Mouse (Mus musculus) adrenal gland, adult 18-20 months (tissue): Measurements from ENCODE around the gene Ctnnal1. TPM values are rescaled to one million over a fixed set of nuclear protein-coding genes. Genes with fewer than 3 reads are reported as not detected.
"Not testable (repeated sequence)": the region's sequence is repeated elsewhere in the genome, so short reads cannot be mapped to it uniquely, and the experiment has no call there.

Experiments
- DNase-seq, 2 experiments: peaks; one replicate each; pipeline ENCODE4 v3.0.0; 2021 to 2022; ENCODE audit warnings: low spot score in 2 of 2
- long read RNA-seq, 2 experiments: library from polyadenylated mRNA; stranded (forward); transcript quantifications; one replicate each; pipeline ENCODE4 v2.0.0; 2021
- total RNA-seq, 2 experiments: library from RNA; stranded (reverse); gene quantifications; 1 replicate in 1 of 2; 2 replicates in 1 of 2; pipeline ENCODE4 v1.2.3; 2021

Ctnnal1 gene
- 10 to 100 TPM in 1 of 2 experiments, 1 to 10 TPM in 1; 9.8 to 20.7 TPM for total RNA-seq
- long read RNA-seq, experiment 1, transcript Ctnnal1-201 (19 exons, 3,664 nt) = major isoform, 16 of 16 reads
- long read RNA-seq, experiment 1, partial matches to known transcripts = 0 of 16 reads
- long read RNA-seq, experiment 1, other reads (novel, unspliced or antisense) = 0 of 16 reads
- long read RNA-seq, experiment 2, transcript Ctnnal1-201 (19 exons, 3,664 nt) = major isoform, 61 of 77 reads
- long read RNA-seq, experiment 2, partial matches to known transcripts = 8 of 77 reads
- long read RNA-seq, experiment 2, other reads (novel, unspliced or antisense) = 8 of 77 reads

DNA sequence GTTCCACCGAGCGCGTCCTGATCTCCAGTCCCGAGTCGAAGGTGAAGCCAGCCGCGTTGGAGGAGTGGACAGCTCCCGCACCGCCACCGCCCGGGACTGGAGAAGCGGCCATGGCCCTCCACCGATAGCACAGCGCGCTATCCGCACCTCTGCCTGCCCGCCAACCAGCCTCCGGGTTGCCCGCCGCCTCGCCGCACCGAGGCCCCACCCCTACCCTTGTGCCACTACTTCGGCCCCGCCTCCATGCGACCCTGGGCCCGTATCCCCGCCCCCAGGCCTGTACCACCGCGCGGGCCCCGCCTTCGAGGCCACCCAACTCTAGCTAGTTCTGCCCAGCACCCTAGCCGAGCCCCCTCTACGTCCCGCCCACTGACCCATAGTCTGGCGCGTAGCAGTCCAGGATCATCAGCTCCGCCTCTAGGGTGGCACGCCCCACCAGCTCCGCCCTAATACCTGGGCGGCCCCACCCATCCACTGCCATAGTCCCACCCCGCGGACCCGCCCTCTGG is at the start of gene Ctnnal1:
TSS of gene Ctnnal1 (minus strand) at position 186 of the 509 bp plus-strand sequence.
- peak; percentile 82 to 92 for DNase-seq

DNA sequence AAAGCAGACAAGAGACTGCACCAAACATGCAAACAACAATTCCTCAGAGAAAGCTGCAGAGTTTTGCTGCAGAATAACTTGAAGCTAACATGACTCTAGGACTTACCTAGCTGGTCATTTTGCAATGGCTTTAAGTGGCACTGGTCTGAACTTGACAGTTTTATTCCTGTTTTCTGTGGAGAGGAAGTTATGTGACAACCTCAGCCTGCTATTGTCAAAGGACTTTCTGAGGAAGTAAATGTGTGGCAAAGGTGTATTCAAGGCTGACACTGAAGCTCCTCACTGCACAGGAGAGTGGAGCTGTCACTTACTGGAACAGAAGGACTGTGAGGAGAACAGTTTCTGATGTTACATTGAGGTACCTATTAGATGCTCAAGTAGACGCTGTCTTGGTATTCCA is 49.8 kb upstream of the Ctnnal1 start:
- no peak for DNase-seq

DNA sequence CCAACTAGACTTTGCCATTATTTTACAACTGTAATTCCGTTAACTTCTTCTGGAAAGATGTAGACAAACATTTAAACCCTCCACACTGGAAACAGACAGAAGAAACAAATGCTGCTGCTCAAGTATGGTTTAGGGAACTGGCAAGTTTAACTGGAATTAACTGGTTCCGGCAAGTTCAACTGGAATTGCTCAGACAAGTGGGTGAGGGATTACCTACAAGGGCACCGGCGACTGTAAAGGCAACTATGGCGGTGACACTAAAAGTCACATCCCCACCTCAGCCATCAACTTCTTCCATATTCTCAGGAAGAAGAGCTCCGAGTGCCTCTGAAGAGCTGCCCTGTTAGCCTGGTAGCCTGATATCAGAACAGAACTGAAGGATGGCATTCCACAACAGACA is 49.4 kb upstream of the Ctnnal1 start:
- DNase-seq = no peak

DNA sequence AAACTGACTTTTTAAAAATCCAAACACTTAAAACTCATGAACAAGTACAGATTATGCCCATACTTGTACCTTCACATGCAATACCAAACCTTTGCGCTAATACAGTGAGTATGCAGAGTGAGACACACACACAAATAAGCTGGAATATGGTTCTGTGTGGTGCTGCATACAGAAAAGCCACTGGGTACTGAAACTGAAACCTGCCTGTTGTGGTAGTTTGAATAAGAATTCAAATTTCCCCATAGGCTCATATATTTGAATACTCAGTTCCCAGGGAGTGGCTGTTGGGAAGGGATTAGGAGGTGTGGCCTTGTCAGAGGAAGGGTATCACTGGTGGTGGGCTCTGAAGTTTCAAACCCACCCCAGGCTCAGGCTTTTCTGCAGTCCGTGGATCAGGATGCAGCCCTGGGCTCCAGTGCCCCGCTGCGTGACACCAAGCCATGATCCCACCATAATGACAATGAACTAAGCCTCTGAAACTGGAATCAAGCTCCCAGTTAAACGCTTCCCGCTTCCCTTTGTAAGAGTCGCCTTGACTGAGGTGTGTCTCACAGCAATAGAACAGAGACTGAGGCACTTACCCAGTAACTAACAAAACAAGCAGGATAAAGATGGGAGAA is 47.5 kb upstream of the Ctnnal1 start:
- no peak for DNase-seq

DNA sequence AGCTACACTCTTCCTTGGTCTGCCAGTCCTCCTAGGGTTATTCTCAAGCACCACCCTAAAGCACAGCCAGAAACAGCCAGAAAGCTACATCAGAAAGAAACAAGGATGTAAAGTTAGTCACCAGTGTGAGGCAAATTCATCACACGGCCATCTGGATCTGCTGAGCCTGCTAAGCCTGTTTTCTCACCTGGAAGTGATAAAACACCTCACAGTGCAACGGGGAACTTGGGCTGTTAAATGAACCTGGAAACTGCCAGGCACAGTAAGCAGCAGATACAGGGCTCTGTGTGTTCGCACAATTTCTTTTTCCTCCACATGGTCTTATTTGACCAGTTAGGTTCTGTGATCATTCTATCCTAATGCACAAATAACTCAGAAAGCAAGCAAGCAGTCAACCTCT is 44.6 kb upstream of the Ctnnal1 start:
- no peak for DNase-seq

DNA sequence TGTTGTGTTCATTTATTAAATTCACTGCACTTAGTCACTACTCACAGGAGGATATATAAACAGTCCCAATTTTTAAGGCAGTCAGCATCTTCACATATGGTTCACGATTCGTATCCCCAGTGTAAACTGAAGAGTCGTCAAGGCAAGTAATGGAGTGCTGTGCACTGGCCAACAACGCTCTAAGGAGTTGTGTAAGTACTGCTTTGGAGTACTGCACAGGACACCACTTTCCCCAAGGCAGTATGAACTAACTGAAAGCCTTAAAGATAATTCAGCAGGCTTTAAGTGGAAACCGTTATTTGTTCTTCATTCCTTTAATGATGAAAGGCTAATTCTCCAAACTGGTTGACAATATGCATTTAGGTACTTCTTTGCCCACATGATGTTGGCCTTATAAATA is 42.7 kb upstream of the Ctnnal1 start:
- no peak for DNase-seq

DNA sequence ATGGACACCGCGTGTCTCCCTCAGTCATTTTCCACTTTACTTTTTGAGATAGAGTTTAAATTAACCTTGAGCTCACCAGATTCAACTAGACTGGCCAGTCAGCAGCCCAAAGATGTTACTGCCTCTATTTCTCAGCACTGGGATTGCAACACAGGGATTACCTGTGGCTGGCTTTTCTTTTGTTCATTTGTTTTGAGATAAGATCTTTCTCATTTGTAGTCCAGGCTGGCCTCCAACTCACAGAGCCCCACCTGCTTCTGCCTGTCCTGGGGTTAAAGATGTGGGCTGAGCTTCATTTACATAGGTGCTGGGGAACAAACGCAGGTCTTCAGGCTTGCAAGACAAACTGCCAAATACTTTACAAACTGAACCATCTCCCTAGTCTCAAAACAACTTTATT is 41.9 kb upstream of the Ctnnal1 start:
- DNase-seq = no peak

DNA sequence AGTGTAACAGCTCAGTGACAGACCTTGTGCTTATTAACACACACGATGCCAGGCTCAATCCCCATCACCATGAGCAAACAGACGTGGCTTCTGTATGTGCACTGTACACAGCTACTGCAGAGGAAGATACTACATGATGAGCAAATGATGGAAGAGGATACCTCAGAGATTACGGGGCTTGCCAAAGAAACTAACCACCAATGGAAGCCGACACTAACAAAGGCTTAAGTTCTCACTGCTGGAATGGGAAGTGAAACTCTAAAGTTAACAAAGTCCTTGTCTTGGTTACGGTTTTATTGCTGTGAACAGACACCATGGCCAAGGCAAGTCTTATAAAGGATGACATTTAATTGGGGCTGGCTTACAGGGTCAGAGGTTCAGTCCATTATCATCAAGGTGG is 40.5 kb upstream of the Ctnnal1 start:
- no peak for DNase-seq

DNA sequence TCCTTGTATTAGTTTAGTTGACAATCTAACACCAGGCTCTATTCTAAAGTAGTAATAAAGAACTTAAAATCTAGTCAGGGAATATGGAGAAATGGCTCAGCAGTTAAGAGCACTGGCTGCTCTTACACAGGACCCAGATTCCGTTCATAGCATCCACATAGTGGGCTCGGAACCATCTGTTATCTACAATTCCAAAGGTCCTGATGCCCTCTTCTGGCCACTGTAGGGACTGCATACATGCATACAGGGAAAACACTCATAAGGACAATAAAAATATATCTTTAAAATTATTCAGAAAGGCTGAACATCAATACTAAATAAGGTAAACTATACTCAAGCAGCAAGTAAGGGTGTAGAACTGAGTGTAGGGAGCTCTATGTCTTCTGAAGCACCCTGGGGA is 36.7 kb upstream of the Ctnnal1 start:
- DNase-seq = no peak

DNA sequence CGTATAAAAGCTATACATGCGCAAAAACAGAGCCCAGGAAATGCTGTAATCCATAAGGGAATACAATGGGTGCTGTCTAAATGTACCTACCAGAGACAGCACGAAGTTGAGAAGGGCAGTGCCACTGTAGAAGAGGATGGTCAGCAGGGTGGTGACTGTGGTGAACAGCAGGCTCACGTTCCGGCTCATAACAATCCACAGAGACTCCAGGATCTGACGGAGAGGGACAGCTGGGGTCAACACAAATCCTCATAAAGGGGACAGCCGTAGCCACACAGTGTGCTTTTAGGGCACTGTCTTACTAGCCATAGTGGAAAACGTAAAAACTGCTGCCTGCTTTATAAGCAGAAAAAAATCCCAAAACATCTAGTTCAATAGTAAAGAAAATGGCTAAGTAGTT is 34.2 kb upstream of the Ctnnal1 start:
- no peak for DNase-seq

DNA sequence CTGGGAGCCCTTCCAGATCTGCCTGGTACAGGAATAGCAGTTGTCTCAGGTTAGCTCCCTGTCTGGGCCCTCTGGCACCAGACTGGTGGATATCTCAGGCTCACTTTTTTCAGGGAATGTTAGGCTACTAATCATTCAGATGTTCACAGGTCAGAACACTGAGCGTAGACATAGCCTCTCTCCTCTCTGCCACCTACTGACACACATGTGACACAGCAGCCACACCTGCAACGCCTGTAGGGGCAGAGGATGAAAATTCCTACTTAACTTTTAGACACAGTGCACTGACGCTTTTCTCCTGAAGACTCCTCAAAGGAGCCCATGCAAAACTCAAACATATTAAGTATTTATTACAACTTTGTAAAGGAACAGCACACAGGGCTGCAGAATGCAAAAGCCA is 32.5 kb upstream of the Ctnnal1 start:
- no peak for DNase-seq

DNA sequence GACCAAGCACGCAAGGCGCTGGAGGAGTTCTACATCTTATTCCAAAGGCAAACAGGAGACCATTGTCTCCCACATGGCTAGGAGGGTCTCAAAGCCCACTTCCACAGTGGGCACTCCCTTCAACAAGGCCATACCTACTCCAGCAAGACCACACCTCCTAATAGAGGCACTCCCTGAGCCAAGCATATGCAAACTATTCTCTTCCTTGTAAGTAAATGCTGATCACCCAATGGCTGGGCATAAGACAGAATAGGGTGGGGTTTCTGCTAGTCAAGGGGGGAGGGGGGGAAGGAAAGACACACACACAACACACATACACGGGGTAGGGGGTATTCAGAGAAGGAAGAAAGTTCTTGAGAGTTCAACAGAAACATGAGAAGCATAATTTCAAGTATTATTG is 29.2 kb upstream of the Ctnnal1 start:
- no peak for DNase-seq

DNA sequence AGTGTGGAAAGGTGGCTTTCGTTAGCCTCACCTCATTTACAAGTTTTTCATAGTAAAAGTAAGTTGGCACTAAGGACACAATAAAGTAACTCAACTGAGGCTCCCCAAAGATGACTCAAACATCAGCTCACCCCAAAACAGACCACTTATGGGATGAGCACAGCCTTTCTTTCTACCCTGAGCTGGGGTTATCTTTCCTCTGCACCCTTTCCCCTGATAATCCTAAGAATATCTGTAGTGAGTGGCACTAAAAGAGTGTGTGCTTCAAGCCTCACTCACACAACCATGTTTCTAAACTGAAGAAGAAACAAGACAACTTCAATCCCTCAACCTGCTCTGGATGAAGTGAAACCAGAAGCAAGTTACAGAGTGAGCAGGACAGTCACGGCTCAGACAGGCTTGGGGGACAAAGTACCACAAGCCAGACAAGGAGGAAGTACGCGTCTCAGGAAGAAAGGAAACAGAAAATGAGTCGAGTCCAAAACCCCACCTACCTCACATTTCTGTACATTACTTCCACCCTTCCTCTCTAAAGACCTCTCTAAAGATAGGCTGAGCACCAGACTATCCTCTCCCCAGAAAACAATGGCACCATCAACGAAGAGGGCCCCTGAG is 27.6 kb upstream of the Ctnnal1 start:
- DNase-seq = no peak

DNA sequence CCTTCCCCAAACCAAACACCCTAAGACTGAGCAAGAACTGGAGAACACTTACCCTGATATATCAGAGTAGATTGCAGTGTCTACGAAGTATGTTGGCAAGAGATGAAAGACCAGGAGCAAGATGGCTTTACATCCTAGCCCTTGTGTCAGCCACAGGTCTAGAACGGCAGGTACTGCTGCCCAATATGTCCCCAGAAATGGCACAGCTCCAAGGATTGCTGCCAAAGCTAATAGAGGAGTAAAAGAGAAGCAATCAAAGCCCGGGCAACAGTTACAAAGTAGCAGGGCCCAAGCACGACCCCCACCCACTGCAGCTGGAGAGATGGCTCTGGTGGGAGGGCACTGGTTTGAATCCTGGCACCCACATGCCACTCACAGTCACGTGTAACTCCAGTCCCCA is 23.5 kb upstream of the Ctnnal1 start:
- DNase-seq = no peak

DNA sequence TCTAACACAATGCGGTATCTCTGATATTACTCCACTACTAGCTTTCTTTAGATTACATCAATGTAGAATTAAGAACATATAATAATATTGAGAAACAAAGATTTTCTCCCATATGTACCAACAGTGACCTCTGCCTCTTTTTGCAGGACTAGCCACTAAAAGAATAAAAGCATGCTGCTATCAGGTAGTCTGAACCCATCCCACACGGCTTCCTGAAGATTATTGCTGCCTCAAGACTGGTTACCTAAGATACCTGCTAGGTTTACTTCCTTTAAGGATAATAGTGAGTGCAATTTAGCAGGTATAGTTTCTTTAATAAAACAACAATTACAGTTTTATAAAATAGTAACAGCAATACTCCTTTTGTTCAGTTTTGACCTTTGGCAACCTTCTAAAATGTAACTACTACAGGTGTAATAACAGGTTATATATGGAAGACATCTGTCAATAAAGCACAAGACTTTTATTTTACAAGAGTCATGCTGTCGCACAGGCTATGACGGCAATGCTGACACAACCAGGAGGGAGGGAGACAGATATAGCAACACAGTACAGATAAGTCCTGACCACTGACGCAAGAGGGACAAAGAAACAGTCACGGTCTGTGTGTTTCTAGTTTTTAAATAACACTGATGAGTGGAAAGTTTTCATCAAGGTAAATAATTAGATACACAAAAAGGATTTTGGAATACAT is 21.4 kb upstream of the Ctnnal1 start:
- DNase-seq = no peak

DNA sequence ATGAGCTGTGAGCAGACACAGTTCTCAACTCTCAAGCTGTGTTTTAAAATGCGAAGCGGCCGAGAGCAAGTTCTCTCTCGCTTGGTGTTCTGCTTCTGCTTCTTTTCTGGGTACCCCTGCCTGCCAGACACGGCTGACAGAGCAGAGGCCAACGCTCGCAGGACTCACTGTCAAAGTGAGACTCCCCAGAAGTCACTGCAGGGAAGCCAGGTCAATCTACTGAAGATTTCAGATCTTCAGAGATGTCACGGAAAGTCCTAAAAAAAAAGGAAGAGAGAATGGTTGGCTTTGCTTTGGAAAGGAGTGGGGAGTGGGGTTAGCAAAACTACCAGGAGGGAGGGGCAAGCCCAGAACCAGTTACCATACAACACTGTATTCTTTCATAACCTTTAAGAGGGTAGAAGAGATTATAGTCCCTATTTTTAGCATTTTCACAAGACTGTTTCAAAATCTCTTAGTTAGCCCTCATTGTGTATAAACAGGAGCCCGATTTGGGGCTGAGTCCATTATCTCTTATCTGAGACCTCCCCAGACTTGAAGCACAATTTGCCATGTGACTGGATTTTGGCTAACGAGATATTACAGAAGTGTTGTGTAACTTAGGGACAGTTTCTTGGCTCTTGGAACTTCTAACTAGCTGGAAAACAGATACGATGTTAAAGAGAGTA is 15.2 kb upstream of the Ctnnal1 start:
- DNase-seq = no peak

DNA sequence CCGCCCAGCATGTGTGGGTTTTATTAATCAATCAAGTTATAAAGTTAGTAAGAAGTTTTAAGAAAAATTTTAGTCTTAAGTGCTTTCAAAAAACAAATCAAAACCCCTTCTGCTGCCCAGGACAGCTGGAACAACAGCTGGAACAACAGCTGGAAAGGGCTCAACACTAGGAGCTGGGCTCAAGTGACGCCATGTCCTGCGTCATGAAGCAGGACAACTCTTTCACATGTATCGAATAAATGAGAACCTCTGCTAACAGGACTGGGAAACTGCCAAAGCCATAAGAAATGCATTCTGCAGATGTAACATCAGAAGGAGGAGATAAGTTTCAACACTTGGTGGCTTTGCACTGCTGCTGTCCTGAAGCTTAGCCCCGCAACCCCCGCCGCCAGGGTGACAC is 14.0 kb upstream of the Ctnnal1 start:
- no peak for DNase-seq

DNA sequence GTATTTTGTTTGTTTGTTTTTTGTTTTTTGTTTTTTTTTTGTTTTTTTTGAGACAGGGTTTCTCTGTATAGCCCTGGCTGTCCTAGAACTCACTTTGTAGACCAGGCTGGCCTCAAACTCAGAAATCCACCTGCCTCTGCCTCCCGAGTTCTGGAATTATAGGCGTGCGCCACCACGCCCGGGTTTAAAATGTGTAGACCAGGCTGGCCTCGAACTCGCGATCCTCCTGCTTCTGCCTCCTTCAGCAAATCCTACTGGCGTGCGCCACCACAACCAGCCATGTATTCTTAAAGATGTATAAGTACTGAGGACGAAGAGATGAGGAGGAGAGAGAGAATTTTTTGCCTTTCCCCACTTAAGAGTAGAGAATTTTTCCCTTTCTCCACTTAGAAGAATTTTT is 5.6 kb upstream of the Ctnnal1 start:
- not testable (repeated sequence) for DNase-seq

DNA sequence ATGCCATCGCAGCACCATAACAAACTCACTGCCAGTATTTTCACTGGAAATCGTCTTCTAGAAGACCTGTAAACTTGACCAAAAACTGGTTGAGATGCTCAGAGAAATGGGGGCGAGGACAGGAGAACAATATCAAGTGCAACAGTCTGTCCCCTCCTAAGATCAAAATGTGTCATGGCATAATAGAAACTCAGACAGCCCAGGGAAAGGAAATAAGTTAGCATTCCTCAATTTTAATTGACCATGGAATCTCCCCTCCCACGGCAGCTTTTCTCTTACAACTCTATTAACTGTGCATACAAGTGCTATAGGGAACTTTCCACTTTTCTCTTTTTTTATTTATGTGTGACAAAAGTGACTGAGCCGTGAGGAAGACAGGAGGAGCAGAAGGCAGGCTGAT is 2.8 kb upstream of the Ctnnal1 start:
- no peak for DNase-seq

DNA sequence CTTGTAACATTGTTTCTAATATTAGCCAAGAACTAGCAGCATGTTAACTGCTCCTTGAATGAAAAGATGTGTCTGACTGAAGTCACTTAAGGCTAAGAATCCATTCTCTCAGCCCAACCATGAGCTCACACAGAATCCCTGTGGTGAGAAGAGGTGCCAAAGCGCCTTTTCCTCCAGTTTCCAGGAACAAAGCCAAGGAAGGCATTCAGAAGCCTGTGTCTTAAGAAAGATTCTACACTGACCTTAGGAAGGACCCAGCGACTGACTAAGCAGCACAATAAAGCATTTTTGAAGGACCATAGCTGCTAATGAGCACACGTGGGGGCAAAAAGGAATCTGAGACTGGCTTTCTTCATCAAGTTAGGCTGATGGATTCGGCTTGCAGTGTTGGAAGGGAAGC is 983 bp upstream of the Ctnnal1 start:
- DNase-seq = no peak

DNA sequence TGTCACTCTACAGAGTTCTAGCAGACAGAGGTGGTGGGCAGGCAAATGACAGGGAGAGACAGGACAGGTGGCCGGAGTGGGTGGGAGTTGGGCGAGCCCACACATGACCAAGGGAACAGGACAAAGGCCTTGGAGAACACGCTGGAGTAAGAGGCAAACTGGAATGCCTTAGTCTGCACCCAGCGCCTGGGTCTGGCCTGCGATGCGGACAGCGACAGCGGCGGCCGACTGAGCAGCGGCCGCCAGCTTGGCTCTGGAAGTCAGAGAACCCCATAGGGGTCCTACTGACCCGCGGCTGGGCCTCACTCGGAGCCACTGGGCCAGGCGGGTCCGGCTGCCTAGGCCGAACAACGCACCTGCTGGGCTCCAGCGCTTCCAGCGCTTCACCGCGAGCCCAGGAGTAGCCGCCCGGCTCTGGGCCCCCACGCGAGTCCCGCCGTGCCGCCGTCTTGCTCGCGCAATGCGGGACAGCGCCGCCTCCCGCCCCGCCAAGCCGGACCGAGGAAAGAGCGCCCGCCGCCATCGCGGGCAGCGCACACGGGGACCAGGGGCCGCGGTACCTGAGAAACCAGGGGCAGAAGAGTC is 479 bp downstream of the Ctnnal1 start:
- peak in 1 of 2 experiments; percentile 51 for DNase-seq
